Comparison of ENCODE assay signal across 9 mouse cellular contexts in genomic region chr16:86882529-86882928, GRCm38 (mm10).
DNase-seq lines count a peak whose midpoint lies in the region; ATAC-seq and TF ChIP-seq lines count a peak whose summit lies in the region.
"Had no signal": no experiment of that assay in that cellular context is flagged by ENCODE, and none has a peak within 500 bp of the region (broad histone marks: within the 10 kb centered on the region; RNA-seq: fewer than 3 reads in every experiment).

No protein-coding gene starts in this region.

- no peaks in the 10 kb centered on the region for H3K27me3 ChIP-seq in kidney, embryonic 15.5 days
- no peaks in the 10 kb centered on the region for H3K27me3 ChIP-seq in liver, postnatal 0 days (ENCODE audit: insufficient read depth, low read length)
- H3K27me3 ChIP-seq: liver, embryonic 15.5 days had no signal

- H3K27ac ChIP-seq in kidney, embryonic 15.5 days, result no peak overlapping the region
- no peak overlapping the region for H3K27ac ChIP-seq in liver, postnatal 0 days (ENCODE audit: low read depth)
- H3K27ac ChIP-seq: liver, embryonic 15.5 days had no signal

- peak; percentile 88 for ATAC-seq in kidney, embryonic 15.5 days (replicated peaks; ENCODE audit: low FRiP score)
- ATAC-seq in liver, postnatal 0 days, result no peak

- H3K9ac ChIP-seq in kidney, embryonic 15.5 days, result no peak overlapping the region
- H3K9ac ChIP-seq in liver, postnatal 0 days (replicated peaks), result no peak overlapping the region
- H3K9ac ChIP-seq: liver, embryonic 15.5 days had no signal

- DNase-seq in left cerebral cortex, adult 18-20 months (ENCODE audit: low spot score in 2 of 2), result peak; percentile 39 to 45
- DNase-seq in left cerebral cortex, adult 11 months (ENCODE audit: low spot score), result no peak
- peak; percentile 10 for DNase-seq in cerebellum, adult 9-11 months
- DNase-seq in gastrocnemius, postnatal 10 days, result peak; percentile 19
- peak; percentile 56 for DNase-seq in liver, postnatal 0 days
- peak; percentile 42 for DNase-seq in retina, postnatal 7 days (ENCODE audit: low read depth, low spot score)
- no peak for DNase-seq in natural killer cell, adult 2 months (ENCODE audit: low spot score in 2 of 2)

- H3K9me3 ChIP-seq in kidney, embryonic 15.5 days (replicated peaks), result no peaks in the 10 kb centered on the region
- no peaks in the 10 kb centered on the region for H3K9me3 ChIP-seq in liver, postnatal 0 days (ENCODE audit: low read length)
- H3K9me3 ChIP-seq: liver, embryonic 15.5 days had no signal

- no peaks in the 10 kb centered on the region for H3K36me3 ChIP-seq in kidney, embryonic 15.5 days
- H3K36me3 ChIP-seq in liver, postnatal 0 days (replicated peaks; ENCODE audit: insufficient read depth, low read length), result no peaks in the 10 kb centered on the region
- H3K36me3 ChIP-seq: liver, embryonic 15.5 days had no signal

- no peak for TF ChIP-seq EP300 in liver, postnatal 0 days (IDR thresholded peaks at IDR 0.05; ENCODE audit: low read depth)

- no peak overlapping the region for H3K4me3 ChIP-seq in kidney, embryonic 15.5 days (replicated peaks)
- no peak overlapping the region for H3K4me3 ChIP-seq in liver, postnatal 0 days (ENCODE audit: low read depth, low read length)
- H3K4me3 ChIP-seq: liver, embryonic 15.5 days had no signal

- TF ChIP-seq CTCF in liver, postnatal 0 days (IDR thresholded peaks at IDR 0.05; ENCODE audit: low read depth), result peak; percentile 85

- WGBS in kidney, embryonic 15.5 days, result 13% methylated on average over 6 of the region's 6 CpGs
- 25% methylated on average over 6 of the region's 6 CpGs for WGBS in liver, postnatal 0 days (ENCODE audit: insufficient replicate concordance)

- H3K4me2 ChIP-seq in kidney, embryonic 15.5 days, result no peak overlapping the region
- no peak overlapping the region for H3K4me2 ChIP-seq in liver, postnatal 0 days (ENCODE audit: low read depth, low read length)
- H3K4me2 ChIP-seq: liver, embryonic 15.5 days had no signal

- H3K4me1 ChIP-seq in kidney, embryonic 15.5 days, result peaks cover 8% of the 10 kb centered on the region; the same call in 1 of the 2 replicates
- H3K4me1 ChIP-seq in liver, postnatal 0 days (ENCODE audit: insufficient read depth), result no peaks in the 10 kb centered on the region
- H3K4me1 ChIP-seq: liver, embryonic 15.5 days had no signal

Comparison
In these comparisons a context has a peak if more than half of its experiments do, and no peak if none do; other contexts are left out.
1. DNase-seq: peak in left cerebral cortex, adult 18-20 months (2 of 2), cerebellum, adult 9-11 months (single experiment), gastrocnemius, postnatal 10 days (single experiment), liver, postnatal 0 days (single experiment) and retina, postnatal 7 days (single experiment); none in left cerebral cortex, adult 11 months (single experiment) and natural killer cell, adult 2 months (0 of 2).